Mouse (Mus musculus): Measurements from ENCODE around the gene Qser1.

- TF ChIP-seq CTCF (IDR thresholded peaks at IDR 0.05) (no peak), EP300 (IDR thresholded peaks at IDR 0.05) (no peak)
These were observed 39.7 kb upstream of the Qser1 start for GRCm38 (mm10) chr2:104856218-104856617.
